Comparison of ENCODE assay signal across 10 mouse cellular contexts in genomic region chr8:120227578-120227876, GRCm38 (mm10). TPM values are rescaled to one million over a fixed set of nuclear protein-coding genes. Genes with fewer than 3 reads are reported as not detected.
DNase-seq lines count a peak whose midpoint lies in the region; ATAC-seq and TF ChIP-seq lines count a peak whose summit lies in the region.
"Had no signal": no experiment of that assay in that cellular context is flagged by ENCODE, and none has a peak within 500 bp of the region (broad histone marks: within the 10 kb centered on the region; RNA-seq: fewer than 3 reads in every experiment).

No protein-coding gene starts in this region.

- no peak for TF ChIP-seq POLR2A in CH12.LX (IDR thresholded peaks at IDR 0.05; ENCODE audit: low read depth, low read length)

- dilution Hi-C loops in CH12.LX (cut with MboI; ENCODE audit: extremely low pct_ligation_motif_present, extremely low pct_unique_long_range_greater_than_20kb, low sequenced_read_pairs): no loop called here

- no peaks in the 10 kb centered on the region for H3K36me3 ChIP-seq in heart, embryonic 13.5 days
- H3K36me3 ChIP-seq in CH12.LX (replicated peaks in 1 of 2; ENCODE audit: control insufficient read depth in 1 of 2, insufficient read depth in 1 of 2, low read length in 1 of 2): no peaks in the 10 kb centered on the region
- H3K36me3 ChIP-seq in forebrain, postnatal 0 days (ENCODE audit: insufficient read depth): no peaks in the 10 kb centered on the region
- H3K36me3 ChIP-seq in midbrain, embryonic 12.5 days: no peaks in the 10 kb centered on the region

- no peaks in the 10 kb centered on the region for H3K9me3 ChIP-seq in heart, embryonic 13.5 days
- peaks cover 11% of the 10 kb centered on the region for H3K9me3 ChIP-seq in CH12.LX (replicated peaks; ENCODE audit: low read length)
- H3K9me3 ChIP-seq in forebrain, postnatal 0 days (ENCODE audit: low read length): no peaks in the 10 kb centered on the region
- H3K9me3 ChIP-seq in midbrain, embryonic 12.5 days: no peaks in the 10 kb centered on the region

- H3K27ac ChIP-seq in heart, embryonic 13.5 days (replicated peaks): peak overlapping the region; percentile 56; the same call in 1 of the 2 replicates
- peak overlapping the region; percentile 8; the same call in 1 of the 2 replicates for H3K27ac ChIP-seq in CH12.LX (ENCODE audit: insufficient read depth, low read depth)
- H3K27ac ChIP-seq in forebrain, postnatal 0 days (ENCODE audit: low read depth, low read length): no peak overlapping the region
- peak overlapping the region; percentile 76 for H3K27ac ChIP-seq in midbrain, embryonic 12.5 days (replicated peaks)

- no peak for ATAC-seq in heart, embryonic 13.5 days (ENCODE audit: extremely low read depth, insufficient number of reproducible peaks, low FRiP score, low TSS enrichment)
- no peak for ATAC-seq in forebrain, postnatal 0 days
- peak; percentile 29 for ATAC-seq in midbrain, embryonic 12.5 days (ENCODE audit: low FRiP score, low read depth)

- TF ChIP-seq CTCF in CH12.LX (conservative IDR thresholded peaks at IDR 0.05 in 1 of 2, IDR thresholded peaks at IDR 0.05 in 1 of 2; ENCODE audit: low read depth in 2 of 2, low read length in 2 of 2): no peak
- TF ChIP-seq CTCF in forebrain, postnatal 0 days (IDR thresholded peaks at IDR 0.05; ENCODE audit: low read depth): no peak

- H3K4me1 ChIP-seq in heart, embryonic 13.5 days: peaks cover 69% of the 10 kb centered on the region
- peaks cover 48 to 75% of the 10 kb centered on the region in 2 experiments for H3K4me1 ChIP-seq in CH12.LX (ENCODE audit: control insufficient read depth in 1 of 2, insufficient read depth in 2 of 2)
- peaks cover 8% of the 10 kb centered on the region; the same call in 1 of the 2 replicates for H3K4me1 ChIP-seq in forebrain, postnatal 0 days (ENCODE audit: insufficient read depth)
- peaks cover 81% of the 10 kb centered on the region for H3K4me1 ChIP-seq in midbrain, embryonic 12.5 days

- in situ Hi-C loops in CH12.LX (cut with MboI; ENCODE audit: low pct_ligation_motif_present, low pct_unique_long_range_greater_than_20kb, low sequenced_read_pairs): no loop called here

- DNase-seq in heart, adult 9 months (ENCODE audit: low spot score in 2 of 2): no peak
- no peak for DNase-seq in CH12.LX (ENCODE audit: extremely low read depth)
- no peak for DNase-seq in forebrain, postnatal 0 days
- DNase-seq in spleen, adult 18-20 months: no peak
- no peak for DNase-seq in right cerebral cortex, adult 18-20 months
- no peak for DNase-seq in right cerebral cortex, postnatal 4 days

- no peak for TF ChIP-seq RAD21 in CH12.LX (IDR thresholded peaks at IDR 0.05; ENCODE audit: low read depth, low read length)

- H3K9ac ChIP-seq in heart, embryonic 13.5 days: peak overlapping the region; percentile 61; the same call in 1 of the 2 replicates
- H3K9ac ChIP-seq in CH12.LX (ENCODE audit: insufficient read depth, low read depth): no peak overlapping the region
- H3K9ac ChIP-seq in forebrain, postnatal 0 days: no peak overlapping the region
- 0 out of 2 replicates have a peak overlapping the region, but pooled peaks have one; percentile 28 for H3K9ac ChIP-seq in midbrain, embryonic 12.5 days (replicated peaks)

- H3K4me3 ChIP-seq in heart, embryonic 13.5 days: peak overlapping the region; percentile 69
- peak overlapping the region in 2 of 3 experiments; percentile 30 to 39 for H3K4me3 ChIP-seq in CH12.LX (replicated peaks in 1 of 3; ENCODE audit: low read depth in 2 of 3, low read length in 2 of 3, poor library complexity in 1 of 3)
- peak overlapping the region; percentile 62; the same call in 1 of the 2 replicates for H3K4me3 ChIP-seq in forebrain, postnatal 0 days (ENCODE audit: low read depth, low read length)
- H3K4me3 ChIP-seq in midbrain, embryonic 12.5 days: peak overlapping the region; percentile 61
- H3K4me3 ChIP-seq: erythroblast, embryonic 14.5 days had no signal

- H3K27me3 ChIP-seq in heart, embryonic 13.5 days (replicated peaks): peaks cover 39% of the 10 kb centered on the region
- no peaks in the 10 kb centered on the region for H3K27me3 ChIP-seq in CH12.LX (replicated peaks)
- no peaks in the 10 kb centered on the region; the same call in 1 of the 2 replicates for H3K27me3 ChIP-seq in forebrain, postnatal 0 days (ENCODE audit: insufficient read depth, low read length)
- peaks cover 44% of the 10 kb centered on the region for H3K27me3 ChIP-seq in midbrain, embryonic 12.5 days

- H3K4me2 ChIP-seq in heart, embryonic 13.5 days: peak overlapping the region; percentile 80
- peak overlapping the region; percentile 18; the same call in 1 of the 2 replicates for H3K4me2 ChIP-seq in CH12.LX (ENCODE audit: insufficient read depth, low read depth, poor library complexity, severe bottlenecking)
- peak overlapping the region; percentile 82; the same call in 1 of the 2 replicates for H3K4me2 ChIP-seq in forebrain, postnatal 0 days (ENCODE audit: low read depth)
- H3K4me2 ChIP-seq in midbrain, embryonic 12.5 days (replicated peaks): peak overlapping the region; percentile 94

- H3K79me2 ChIP-seq in CH12.LX (replicated peaks; ENCODE audit: control insufficient read depth, extremely low read depth, insufficient read depth, poor library complexity, severe bottlenecking): no peaks in the 10 kb centered on the region

- no peak for TF ChIP-seq EP300 in CH12.LX (IDR thresholded peaks at IDR 0.05; ENCODE audit: low read length)

TF ChIP-seq in CH12.LX, 34 proteins besides CTCF, POLR2A, EP300 and RAD21:
- TF ChIP-seq SIN3A (IDR thresholded peaks at IDR 0.05; ENCODE audit: low read length) (0 out of 2 replicates have a peak, but pooled peaks have one; percentile 34), KAT2A (IDR thresholded peaks at IDR 0.05; ENCODE audit: insufficient replicate concordance, low read length) (no peak)

RNA-seq across cellular contexts. Expression of gene Gse1, which starts 0.7 kb away (rescaled TPM):
- 8.5 and 8.6 TPM in 2 replicates for polyA plus RNA-seq in heart, embryonic 13.5 days (2015; fragmentation: Nextera tagmentation; extraction: Ambion mirVana)
- total RNA-seq in CH12.LX (2012; rRNA removed): 5.6 and 8.5 TPM in 2 replicates
- total RNA-seq in CH12.LX (2014; rRNA removed): 0.96 and 1.3 TPM in 2 replicates
- polyA plus RNA-seq in CH12.LX (2012; ENCODE audit: insufficient read length, low read depth): 8.8 and 9.8 TPM in 2 replicates
- 24.2 and 48.2 TPM in 2 replicates for total RNA-seq in forebrain, postnatal 0 days (2014; rRNA removed)
- polyA plus RNA-seq in forebrain, postnatal 0 days (2015; fragmentation: Nextera tagmentation; extraction: Ambion mirVana): 10.5 and 15.9 TPM in 2 replicates
- polyA plus RNA-seq in midbrain, embryonic 12.5 days (2016; fragmentation: Nextera tagmentation; extraction: Ambion mirVana): 26.5 and 28.8 TPM in 2 replicates

RNA-seq across cellular contexts. Expression of gene Fam92b, which starts 50.3 kb away (rescaled TPM):
- polyA plus RNA-seq in heart, embryonic 13.5 days (2015; fragmentation: Nextera tagmentation; extraction: Ambion mirVana): not detected in 2 replicates
- total RNA-seq in CH12.LX (2012; rRNA removed) (not detected in 2 replicates), CH12.LX (2014; rRNA removed) (not detected in 2 replicates)
- polyA plus RNA-seq in CH12.LX (2012; ENCODE audit: insufficient read length, low read depth): not detected in 2 replicates
- total RNA-seq in forebrain, postnatal 0 days (2014; rRNA removed): 1.2 and 2.1 TPM in 2 replicates
- polyA plus RNA-seq in forebrain, postnatal 0 days (2015; fragmentation: Nextera tagmentation; extraction: Ambion mirVana): 1.1 and 1.6 TPM in 2 replicates
- polyA plus RNA-seq in midbrain, embryonic 12.5 days (2016; fragmentation: Nextera tagmentation; extraction: Ambion mirVana): 1.3 and 2.3 TPM in 2 replicates
- total RNA-seq: megakaryocyte-erythroid progenitor cell, adult 5-6 weeks had no signal
- polyA plus RNA-seq: erythroblast, embryonic 14.5 days had no signal

Comparison
In these comparisons a context has a peak if more than half of its experiments do, and no peak if none do; other contexts are left out.
1. H3K4me2 ChIP-seq: peak in every context shown above with its lines; median percentile 94 in midbrain, embryonic 12.5 days; 82 in forebrain, postnatal 0 days; 80 in heart, embryonic 13.5 days; 18 in CH12.LX.
2. H3K9ac ChIP-seq: peak in heart, embryonic 13.5 days (single experiment) and midbrain, embryonic 12.5 days (single experiment); none in CH12.LX (single experiment) and forebrain, postnatal 0 days (single experiment).
3. Peak in every context shown above with its lines, with median percentiles within 50 percentile points of each other: H3K4me3 ChIP-seq.